Mouse (Mus musculus) monocyte, adult 2 months (primary cell): Measurements from ENCODE around the gene Acan.

Source experiments
- DNase-seq, 2 experiments: peaks; one replicate each; pipeline ENCODE4 v3.0.0; 2022; ENCODE audit warnings: low spot score in 2 of 2, low read depth in 1 of 2

The Acan gene

DNA sequence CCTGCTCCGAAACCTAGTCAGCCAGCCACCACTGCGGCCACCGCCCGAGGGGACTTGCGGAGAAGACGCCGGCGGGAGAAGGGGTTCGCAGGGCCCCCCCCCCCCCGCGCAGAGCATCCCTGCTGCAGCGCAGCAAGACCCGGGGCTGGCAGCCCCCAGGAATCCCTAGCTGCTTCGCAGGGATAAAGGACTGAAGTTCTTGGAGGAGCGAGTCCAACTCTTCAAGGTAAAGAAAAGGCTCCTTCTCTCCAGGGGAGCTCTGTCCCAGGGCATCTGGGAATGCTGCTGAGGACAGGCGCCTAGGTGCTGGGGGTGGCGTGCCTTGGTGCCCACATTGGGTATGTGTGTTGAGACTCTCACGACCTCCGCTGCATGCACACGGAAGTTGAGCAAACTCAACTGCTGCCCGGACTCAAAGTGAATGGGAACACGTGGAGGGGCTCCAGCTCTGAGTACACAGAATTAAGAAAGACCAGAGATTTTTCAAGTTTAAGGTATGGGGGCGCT lies at the start of gene Acan:
TSS of gene Acan (plus strand) at position 101 of the 507 bp plus-strand sequence.
- DNase-seq = no peak

DNA sequence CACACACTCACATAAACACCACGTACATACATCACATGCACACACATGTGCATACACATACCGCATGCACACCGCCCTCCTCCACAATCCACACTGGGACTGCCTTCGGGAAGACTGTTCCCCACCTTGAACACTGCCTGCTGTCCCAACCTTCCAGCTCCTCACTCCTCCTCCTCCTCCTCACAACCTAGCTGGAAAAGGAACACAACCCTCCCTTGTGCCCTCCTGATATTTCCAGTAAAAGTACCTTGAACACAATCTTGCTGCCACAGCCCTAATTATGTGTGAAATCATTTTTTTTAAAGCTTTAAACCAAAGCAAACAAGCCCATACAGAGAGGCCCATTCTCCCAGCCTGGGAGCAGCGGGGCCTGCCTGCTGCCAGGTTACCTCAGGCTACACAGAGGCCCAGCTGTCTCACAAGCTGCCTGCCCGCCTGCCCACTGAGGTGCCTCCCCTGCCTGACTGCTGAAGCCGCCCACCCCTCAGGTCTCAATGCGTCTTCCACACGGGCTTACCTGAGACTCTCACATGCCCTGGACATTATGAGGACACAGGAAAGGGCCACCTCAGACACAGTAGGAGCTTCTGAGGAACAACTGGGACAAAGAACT lies 31.9 kb upstream of the Acan start:
- no peak for DNase-seq

DNA sequence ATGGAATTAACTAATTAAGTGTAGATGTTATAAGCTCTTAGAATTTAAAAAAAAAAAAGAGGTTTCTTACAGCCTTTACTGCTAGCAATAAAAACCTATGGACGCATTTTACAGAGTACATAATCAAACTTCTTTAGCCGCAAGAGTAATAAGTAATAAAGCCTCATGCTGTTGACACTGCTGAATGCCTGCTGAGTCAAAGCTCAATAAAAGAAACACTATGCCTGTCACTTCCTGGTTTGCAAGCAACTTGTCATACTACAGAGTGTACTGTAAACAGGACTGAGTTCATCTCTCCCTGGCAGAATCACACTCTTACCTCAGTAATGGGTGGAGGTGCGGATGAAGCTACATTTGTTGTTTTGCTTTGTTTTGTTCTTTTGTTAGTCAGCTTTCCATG lies 24.1 kb upstream of the Acan start:
- DNase-seq = no peak

DNA sequence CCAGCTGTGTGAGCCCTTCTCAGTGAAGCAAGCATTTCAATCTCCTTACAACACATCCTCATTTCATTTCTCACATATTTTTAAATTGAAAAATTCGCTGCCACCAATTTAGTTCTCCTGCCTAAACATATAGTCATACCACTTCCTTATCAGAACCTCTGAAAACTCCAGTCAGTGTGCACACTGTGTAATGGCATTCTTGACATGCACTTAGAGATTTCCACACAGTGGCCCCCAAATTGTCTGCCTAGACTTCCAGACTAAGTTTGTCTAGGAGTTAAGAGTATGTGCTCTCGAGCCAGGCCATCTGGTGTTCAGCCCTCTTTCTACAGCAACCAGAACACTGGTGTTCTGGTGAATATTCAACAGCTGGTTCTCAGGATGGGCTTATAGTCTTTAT lies 19.5 kb upstream of the Acan start:
- no peak for DNase-seq

DNA sequence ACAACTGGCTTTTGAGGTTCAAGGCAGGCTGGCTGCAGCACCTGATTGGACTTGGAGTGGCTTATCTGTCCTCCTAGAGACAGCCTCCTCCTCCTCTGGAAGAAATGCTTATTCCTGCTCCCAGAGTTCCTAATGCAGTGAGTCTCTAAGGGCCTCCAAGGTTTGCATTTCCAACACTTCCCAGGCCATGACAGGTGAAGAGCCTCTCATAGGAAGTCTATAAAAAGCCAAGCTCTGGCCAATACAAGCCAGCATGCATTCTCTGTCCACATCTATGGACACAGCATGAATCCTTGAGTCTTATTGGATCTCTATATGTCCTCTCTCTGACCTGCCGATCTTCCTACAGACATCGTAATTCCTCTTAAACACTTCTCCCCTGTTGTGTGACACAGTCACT lies 18.8 kb upstream of the Acan start:
- DNase-seq = no peak

DNA sequence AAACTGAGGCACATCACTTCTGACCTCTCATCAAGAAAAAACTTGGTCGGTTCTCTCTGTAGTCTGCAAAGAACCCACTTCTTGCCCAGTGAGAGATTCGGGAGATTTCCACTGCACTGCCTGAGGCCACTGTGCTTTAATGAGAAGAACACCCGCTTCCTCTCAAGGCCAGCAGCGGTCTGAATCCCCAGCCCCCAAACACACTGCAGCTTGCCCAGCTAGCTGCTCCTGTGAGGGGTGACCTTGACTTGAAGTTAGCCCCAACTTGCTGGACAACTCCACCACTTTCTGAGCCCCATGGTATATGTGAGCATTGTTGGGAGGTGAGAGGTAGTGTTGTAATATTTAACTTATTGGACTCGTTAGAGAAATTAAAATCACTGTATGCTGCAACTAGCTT lies 1.2 kb upstream of the Acan start:
- no peak for DNase-seq

DNA sequence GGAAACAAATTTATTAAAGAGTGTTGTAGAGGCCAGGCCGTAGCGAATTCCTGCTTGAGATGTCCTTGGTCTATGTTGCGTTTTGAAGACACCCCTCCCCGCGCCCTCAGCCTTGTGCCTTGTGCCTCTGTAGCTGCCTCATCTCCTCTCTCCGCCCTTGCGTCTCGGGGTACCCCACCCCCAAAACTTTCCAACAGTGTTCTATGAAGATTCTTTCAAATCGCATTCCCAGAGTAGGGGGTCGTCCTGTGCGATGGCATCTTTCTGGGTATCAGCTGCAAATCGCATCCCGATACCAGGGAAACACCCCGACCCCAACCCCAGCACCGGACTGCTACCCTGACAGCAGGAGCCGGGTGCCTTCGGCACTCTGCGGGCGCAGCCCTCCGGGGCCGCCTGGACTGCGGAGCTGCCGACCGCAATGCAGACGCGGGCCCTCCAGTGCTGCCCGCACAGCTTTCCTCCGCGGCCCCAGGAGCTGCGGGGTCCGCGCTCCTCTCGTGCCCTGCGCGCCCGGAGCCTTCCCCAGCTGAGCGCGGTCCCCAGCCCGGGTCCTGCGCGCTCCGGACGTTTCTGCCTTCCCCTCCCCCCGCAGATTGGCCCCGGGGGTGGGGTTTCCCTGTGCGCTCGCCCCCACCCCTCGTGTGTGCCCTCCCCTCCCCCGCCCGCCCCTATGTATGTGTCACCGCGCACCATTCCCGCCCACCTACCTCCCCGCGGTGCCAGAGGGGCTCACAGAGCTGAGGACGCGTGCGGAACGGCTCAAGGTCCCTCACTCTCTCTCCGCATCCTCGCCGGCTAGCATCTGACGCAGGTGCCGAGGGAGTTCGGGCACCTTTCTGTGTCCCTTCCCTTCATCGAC lies 531 bp upstream of the Acan start:
- DNase-seq = no peak

DNA sequence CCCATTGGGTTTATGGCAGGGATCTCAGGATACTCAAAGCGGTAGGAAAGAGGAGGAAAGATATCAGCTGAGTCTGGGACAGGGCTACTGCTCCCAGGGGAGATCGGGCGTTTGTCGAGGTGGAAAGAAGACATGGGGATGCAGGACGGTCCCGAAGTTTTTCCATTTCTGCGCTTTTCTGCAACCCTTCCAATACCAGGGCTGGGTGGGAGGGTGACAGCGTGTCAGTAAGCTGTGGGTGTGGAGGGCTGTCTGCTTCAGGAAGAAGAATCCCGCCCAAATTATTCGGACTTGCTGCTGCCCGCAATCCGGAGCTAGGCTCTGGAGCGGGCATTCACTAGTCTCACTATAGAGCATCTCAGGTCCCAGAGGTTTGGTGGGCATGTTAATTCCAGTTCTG lies 828 bp downstream of the Acan start:
- DNase-seq = no peak

DNA sequence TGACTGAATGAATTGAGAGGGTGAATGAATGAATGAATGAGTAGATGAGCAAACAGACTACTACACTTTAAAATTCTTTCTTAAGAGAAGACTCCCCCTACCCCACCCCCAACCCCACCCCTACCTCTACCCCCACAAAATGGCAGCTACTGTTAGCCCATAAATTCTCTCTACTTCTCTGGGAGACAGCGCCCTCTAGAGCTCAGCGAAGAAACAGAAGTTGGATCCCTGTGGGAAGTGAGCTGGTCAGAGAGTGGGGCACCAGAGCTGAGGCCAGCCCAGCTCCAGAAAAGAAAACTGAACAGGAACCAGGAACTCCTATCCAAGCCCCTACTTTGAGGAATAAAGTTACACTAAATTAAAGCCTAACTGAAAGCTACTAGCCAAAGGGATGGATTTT lies 5.3 kb downstream of the Acan start:
- DNase-seq = no peak

DNA sequence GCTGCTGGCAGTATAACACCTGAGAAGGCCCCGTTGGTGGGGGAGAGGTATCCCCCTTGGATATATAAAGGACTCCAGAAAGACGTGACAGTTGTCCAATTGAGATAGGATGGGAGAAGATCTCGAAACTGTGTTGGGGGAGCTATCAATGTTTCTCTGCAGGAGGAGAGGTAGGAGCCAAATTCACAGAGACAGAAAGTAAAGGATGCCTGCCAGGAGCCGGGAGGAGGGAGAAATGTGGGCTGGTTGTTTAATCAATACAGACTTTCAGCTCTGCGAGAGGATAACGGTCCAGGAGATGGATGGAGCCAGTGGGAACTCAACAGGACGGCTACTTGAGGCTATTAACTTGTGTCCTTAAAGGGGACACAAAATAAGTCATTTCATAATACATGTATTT lies 14.2 kb downstream of the Acan start:
- DNase-seq = no peak

DNA sequence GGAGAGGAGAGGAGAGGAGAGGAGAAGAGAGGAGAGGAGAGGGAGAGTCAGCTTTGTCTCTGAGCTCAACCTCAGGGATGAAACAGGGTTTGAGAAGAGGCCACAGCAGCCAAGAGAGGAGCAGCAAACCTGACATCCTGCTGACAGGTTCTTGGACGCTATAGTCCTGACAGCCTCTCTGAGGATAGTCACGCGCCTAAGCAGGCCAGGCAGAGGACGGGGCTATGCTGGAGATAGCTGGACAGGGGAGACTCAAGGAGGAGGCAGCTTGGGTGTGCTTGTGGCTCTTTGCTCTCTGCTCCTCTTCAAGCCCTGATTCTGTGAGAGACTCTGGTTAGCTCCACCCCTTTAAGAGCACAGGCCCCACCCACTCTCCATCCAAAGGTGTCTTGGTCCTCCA lies 14.9 kb downstream of the Acan start:
- no peak for DNase-seq

DNA sequence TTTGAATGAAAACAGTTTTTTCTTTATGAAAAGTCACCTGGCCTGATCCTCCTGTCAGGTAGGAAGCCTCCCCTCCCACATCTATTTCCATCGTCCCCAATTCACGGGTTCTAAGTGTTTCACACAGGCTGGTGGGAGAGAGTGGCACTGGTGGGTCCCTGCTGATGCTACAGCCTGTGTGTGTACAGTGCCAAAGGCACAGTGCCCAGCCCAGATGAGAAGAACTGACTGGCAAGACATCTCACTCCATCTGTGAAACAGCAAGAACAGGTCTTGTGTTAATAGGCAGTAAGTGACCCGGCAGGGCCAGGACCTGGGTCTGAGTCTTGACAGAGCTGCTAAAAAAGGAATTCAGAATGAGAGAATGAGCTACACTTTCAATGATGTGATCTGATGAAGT lies 25.9 kb downstream of the Acan start:
- DNase-seq = no peak

DNA sequence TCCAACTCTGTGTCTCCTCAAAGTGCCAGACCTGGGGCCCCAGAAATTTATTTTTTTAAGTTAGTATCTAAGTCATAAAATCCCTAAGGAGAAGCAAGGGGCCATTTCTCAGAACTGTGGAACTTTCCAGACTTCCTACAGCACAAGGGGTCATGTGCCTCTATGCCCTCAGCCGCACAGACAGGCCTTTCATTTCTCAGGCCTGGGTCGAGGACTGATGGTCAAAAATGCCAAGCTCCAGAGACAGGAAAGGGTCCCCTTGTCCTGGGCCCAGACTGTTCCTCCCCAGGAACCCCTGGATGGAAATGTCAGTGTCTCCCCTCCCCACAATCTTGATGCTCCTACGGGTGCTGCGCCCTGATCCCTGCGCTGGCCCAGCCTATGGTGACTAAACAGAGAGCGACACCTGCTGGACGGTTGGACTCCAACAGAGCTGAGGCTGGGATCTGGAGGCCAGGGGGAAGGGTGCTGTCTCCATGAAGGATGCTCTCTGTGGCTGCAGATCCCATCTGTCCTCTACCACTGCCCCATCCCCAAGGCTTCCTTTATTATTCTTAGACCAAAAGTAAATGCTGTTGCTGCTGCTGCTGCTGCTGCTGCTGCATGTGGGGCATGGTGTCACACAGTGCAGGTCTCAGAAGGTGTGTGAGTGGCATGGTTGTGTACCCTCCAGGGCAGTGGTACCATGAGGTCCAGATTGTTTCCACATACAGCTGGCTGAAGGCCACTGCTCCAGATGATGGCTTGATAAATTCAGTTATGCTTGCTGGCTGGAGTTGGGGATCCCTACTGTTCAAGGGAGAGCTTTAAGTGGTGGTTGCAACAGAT lies 27.5 kb downstream of the Acan start:
- DNase-seq = no peak

DNA sequence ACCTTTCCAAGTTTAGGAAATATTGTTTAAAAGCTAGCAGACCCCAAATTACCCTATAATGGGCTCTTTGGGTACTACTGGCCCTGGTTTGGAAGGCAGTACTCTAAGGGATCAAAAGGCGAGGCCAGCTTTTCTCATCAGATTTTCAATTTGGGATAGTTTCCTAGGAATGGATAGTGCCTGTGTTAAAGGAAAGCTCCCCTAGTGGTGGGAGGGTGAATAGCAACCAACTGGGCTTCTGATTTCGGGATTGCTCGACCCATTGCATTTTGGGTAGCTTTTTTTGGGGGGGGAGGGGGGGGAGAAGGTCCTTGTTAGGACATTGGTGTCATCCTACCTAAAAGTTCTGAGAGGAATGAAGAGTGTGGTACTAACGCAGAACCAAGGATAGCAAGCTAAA lies 35.8 kb downstream of the Acan start:
- no peak for DNase-seq

DNA sequence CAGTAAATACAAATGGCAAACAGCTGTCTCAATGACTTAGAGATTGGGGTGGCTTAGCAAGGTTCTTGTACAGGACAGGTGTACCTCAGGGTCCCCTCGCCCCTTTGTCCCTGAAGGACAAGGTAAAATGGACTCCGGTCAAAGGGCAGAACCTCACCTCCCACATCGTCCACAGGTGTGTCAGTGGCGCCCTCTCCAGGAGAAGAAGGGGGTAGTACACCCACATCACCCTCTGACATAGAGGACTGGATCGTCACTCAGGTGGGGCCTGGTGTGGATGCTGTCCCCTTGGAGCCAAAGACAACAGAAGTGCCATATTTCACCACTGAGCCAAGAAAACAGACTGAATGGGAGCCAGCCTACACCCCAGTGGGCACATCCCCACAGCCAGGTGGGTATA lies 43.2 kb downstream of the Acan start:
- no peak for DNase-seq

DNA sequence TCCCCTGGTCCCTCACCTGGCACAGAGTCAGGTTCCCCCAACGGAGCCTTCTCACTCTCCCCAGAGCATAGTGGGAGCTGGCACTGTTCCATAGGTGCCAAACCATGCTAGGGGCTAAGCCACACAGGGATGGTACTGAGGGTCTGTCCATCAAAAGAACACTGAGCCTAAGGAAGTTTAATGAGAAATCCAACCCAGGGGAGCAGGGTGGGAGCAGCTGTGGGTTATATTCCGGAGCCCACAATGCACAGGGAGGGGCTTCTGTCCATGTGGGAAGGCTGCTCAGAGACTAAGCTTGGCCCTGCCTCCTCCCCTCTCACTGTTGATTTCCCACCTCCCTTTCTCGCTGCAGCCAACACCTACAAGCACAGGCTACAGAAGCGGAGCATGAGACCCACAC lies 60.6 kb downstream of the Acan start:
- no peak for DNase-seq

DNA sequence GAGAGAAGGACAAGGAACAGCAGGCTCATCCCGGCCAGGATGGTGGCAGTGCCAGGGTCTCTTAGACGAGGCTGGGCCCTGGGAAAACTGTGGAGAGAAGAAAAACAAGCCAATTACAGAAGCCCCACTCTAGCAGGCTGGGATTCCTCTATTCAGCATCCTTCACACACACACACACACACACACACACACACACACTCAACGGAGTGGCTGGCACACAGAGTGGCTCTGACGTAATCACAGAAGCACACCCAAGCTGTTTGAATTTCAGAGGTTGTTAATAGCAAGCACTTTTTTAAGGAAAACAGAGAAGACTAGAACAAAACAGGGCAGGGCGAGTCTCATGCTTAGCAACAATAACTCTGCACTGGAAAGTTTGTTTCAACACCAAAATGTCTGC lies 70.2 kb downstream of the Acan start:
- no peak for DNase-seq

DNA sequence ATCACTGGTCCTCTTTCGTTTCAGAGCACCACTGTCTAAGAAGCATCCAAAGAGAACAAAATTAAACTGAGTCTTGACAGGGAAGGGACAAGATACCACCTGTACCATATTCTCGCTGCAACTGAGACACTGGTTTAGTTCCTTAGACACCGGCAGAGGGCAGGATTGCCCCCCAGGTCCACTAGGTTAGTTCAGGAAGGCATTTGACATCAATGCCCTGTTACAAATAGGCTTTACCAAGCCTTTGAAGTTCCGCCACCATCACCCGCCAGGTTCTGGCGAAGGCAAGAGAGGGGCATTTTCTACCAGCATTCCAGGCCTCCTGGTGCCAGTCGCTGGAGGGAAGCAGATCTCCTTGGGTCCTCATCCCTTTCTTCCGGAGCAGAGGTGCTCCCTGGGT lies 76.6 kb downstream of the Acan start:
- no peak for DNase-seq

DNA sequence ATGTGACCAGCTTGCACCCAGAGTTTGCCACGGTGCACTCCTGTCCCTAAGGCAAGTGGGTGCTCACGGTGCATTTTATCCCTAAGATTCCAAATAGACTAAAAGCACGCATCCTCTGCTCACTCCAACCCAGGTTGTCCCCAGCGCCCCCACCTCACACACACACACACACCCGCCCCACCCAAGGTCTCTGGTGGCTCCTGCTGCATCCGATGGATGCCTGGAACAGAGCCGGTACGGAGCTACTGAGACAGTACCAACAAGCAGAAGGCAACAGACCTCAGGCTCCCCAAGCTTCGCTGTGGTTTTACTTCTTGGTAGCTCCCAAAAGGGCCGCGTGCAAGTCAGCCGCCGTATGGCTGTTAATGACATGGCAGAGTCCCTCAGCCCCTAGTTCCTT lies 77.1 kb downstream of the Acan start:
- no peak for DNase-seq

DNA sequence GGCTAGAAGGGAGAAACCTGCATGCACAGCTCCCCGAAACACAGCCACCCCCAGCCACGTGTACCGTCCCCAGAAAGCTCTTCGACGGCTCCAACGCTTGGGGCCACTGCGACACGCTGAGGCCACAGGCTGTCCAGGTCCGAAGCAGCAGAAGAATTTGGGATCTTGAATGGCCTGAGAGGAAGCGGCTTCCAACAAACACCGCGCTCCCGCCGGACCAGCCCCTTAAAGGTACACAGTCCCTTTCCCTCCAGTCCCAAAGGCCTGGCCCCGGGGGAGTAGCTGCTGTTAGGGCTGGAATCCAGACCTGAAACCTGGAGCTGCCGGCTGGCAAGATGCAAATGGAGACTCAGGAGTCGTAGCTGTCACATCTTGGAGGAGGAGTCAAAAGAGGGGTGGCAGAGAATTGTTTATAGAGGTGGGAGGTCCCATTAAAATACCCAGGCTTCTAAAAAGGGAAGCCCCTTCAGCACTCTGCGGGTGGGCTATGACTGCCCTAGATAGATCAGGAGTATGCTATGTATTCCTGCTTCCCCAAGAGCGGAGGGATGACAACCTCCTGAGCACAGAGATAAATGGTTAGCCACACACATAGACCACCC lies 77.7 kb downstream of the Acan start, which contains the start of gene Hapln3:
TSS of gene Hapln3 (minus strand) at position 176 of the 602 bp plus-strand sequence.
- DNase-seq = no peak

DNA sequence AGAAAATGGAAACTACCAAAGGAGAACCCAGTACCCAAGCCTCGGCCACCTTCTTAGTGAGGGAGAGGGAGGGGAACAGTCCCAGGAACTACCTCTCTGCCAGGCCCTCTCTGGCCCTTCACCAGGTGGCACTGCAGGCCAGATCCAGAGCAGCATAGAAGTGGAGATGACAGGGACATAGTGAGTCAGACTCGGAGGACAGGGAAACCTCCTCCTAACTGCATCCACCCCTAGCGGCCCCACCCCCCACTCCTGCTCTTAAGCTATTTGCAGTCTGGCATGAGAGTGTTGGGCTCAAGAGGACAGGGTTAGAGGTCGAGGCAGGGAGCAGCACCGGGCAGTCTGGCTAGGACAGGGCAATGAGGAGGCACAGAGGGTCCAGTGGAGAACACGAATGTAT lies 80.1 kb downstream of the Acan start:
- no peak for DNase-seq
